Mouse (Mus musculus): ENCODE results near the gene Gprc5a. TPM values are rescaled to one million over a fixed set of nuclear protein-coding genes. Genes with fewer than 3 reads are reported as not detected.

Gprc5a gene
- total and polyA plus RNA-seq, 2 experiments from 2014 or later: 0.43 to 0.47 TPM

DNA sequence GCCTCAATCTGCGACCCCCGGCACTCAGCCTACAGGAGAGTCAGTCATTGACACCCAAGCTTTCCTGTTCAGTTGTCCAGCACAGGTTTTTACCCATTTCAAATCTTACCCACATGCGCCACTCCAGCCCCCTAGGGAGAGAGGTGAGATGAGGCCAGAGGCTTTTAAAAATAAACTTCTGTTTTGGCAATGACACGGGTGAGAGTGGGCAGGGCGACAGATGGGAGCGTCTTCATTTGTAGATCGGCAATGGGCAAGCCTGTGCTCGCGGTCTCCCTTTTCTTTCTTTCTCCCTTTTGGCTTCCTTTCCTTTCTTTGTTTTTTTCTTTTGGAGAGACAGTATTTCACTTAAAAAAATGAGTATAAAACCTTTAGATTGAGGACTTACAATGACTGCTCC, 68.0 kb downstream of the Gprc5a start:
- TF ChIP-seq CTCF (IDR thresholded peaks at IDR 0.05; ENCODE audit: low read depth): no peak
- WGBS: 91% methylated on average over 9 of the region's 9 CpGs
- no peak overlapping the region for H3K27ac ChIP-seq (ENCODE audit: low read depth, low read length)
- H3K4me2 ChIP-seq (ENCODE audit: low read depth): no peak overlapping the region
- DNase-seq: no peak
- H3K9ac ChIP-seq: no peak overlapping the region
- no peaks in the 10 kb centered on the region for H3K9me3 ChIP-seq (ENCODE audit: low read length)
- H3K36me3 ChIP-seq (ENCODE audit: insufficient read depth): no peaks in the 10 kb centered on the region
- no peaks in the 10 kb centered on the region for H3K27me3 ChIP-seq (ENCODE audit: insufficient read depth, low read length)
- no peak overlapping the region for H3K4me3 ChIP-seq (ENCODE audit: low read depth, low read length)
- no peak for ATAC-seq
- H3K4me1 ChIP-seq (ENCODE audit: insufficient read depth): no peaks in the 10 kb centered on the region

Other genes with a start within 250 kb of the Gprc5a start
- 5.2 and 7.9 TPM in 2 replicates for gene Crebl2, start 235.5 kb upstream of the Gprc5a start, total RNA-seq (2014; rRNA removed)
- 1.6 and 2.6 TPM in 2 replicates for gene Crebl2, start 235.5 kb upstream of the Gprc5a start, polyA plus RNA-seq (2015; fragmentation: Nextera tagmentation; extraction: Ambion mirVana)
- gene Gpr19, start 167.1 kb upstream of the Gprc5a start, total RNA-seq (2014; rRNA removed): 33.2 and 34.5 TPM in 2 replicates
- gene Gpr19, start 167.1 kb upstream of the Gprc5a start, polyA plus RNA-seq (2015; fragmentation: Nextera tagmentation; extraction: Ambion mirVana): 38.6 and 42.7 TPM in 2 replicates
- gene Cdkn1b, start 145.2 kb upstream of the Gprc5a start, total RNA-seq (2014; rRNA removed): 89.0 and 102 TPM in 2 replicates
- 36.0 and 44.0 TPM in 2 replicates for gene Cdkn1b, start 145.2 kb upstream of the Gprc5a start, polyA plus RNA-seq (2015; fragmentation: Nextera tagmentation; extraction: Ambion mirVana)
- 8.7 TPM in 2 replicates for gene Apold1, start 83.9 kb upstream of the Gprc5a start, total RNA-seq (2014; rRNA removed)
- 5.9 and 6.2 TPM in 2 replicates for gene Apold1, start 83.9 kb upstream of the Gprc5a start, polyA plus RNA-seq (2015; fragmentation: Nextera tagmentation; extraction: Ambion mirVana)
- gene Ddx47, start 54.0 kb upstream of the Gprc5a start, total RNA-seq (2014; rRNA removed): 34.6 and 41.9 TPM in 2 replicates
- gene Ddx47, start 54.0 kb upstream of the Gprc5a start, polyA plus RNA-seq (2015; fragmentation: Nextera tagmentation; extraction: Ambion mirVana): 51.0 and 60.0 TPM in 2 replicates
- gene Gprc5d, start 52.6 kb downstream of the Gprc5a start, total RNA-seq (2014; rRNA removed): not detected in 2 replicates
- 0.19 TPM in 1 of 2 replicates, not detected in the other for gene Gprc5d, start 52.6 kb downstream of the Gprc5a start, polyA plus RNA-seq (2015; fragmentation: Nextera tagmentation; extraction: Ambion mirVana)
- 59.8 and 81.3 TPM in 2 replicates for gene Fam234b, start 132.3 kb downstream of the Gprc5a start, total RNA-seq (2014; rRNA removed)
- 88.3 and 118 TPM in 2 replicates for gene Fam234b, start 132.3 kb downstream of the Gprc5a start, polyA plus RNA-seq (2015; fragmentation: Nextera tagmentation; extraction: Ambion mirVana)
- gene Hebp1, start 132.4 kb downstream of the Gprc5a start, total RNA-seq (2014; rRNA removed): 10.2 and 11.1 TPM in 2 replicates
- 6.7 and 8.5 TPM in 2 replicates for gene Hebp1, start 132.4 kb downstream of the Gprc5a start, polyA plus RNA-seq (2015; fragmentation: Nextera tagmentation; extraction: Ambion mirVana)
- gene Gsg1, start 188.7 kb downstream of the Gprc5a start, total RNA-seq (2014; rRNA removed): 0.19 and 0.31 TPM in 2 replicates
- gene Gsg1, start 188.7 kb downstream of the Gprc5a start, polyA plus RNA-seq (2015; fragmentation: Nextera tagmentation; extraction: Ambion mirVana): 0.34 and 0.46 TPM in 2 replicates
- not detected in 2 replicates for gene Pbp2, start 244.8 kb downstream of the Gprc5a start, total RNA-seq (2014; rRNA removed)
- not detected in 2 replicates for gene Pbp2, start 244.8 kb downstream of the Gprc5a start, polyA plus RNA-seq (2015; fragmentation: Nextera tagmentation; extraction: Ambion mirVana)